Mouse (Mus musculus): ENCODE results near the gene Hmgcs2.

- no peak for TF ChIP-seq POLR2A (IDR thresholded peaks at IDR 0.05; ENCODE audit: low read depth, low read length)
- TF ChIP-seq CTCF (IDR thresholded peaks at IDR 0.05; ENCODE audit: extremely low read depth, insufficient read length, insufficient replicate concordance, low read depth, low read length) = no peak
These were observed 46.7 kb upstream of the Hmgcs2 start for GRCm38 (mm10) chr3:98233504-98233903.

Measured in small intestine, adult 2 months (tissue).